ENCODE assay signal across 8 mouse cellular contexts in the genomic region with DNA sequence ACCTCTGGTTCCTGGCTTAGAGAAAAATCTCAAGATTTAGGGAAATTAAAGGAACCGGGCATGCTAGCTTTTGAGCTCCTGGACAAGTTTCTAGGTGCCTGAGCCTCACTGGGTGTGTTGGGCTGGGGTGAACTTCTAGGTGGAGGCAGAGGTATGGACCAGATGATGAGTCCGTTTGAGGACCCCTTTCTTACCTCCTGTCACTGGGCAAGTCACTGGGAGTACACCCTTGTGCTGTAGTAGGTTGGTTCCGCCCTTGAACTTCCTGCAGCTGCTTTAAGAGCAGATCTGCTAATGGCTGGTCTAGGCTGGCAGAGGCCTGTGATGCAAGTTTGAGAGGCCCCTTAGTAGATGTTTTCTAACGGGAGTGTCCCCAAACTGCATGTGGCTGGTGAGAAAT. TPM values are rescaled to one million over a fixed set of nuclear protein-coding genes. Genes with fewer than 3 reads are reported as not detected.
DNase-seq lines count a peak whose midpoint lies in the region; ATAC-seq and TF ChIP-seq lines count a peak whose summit lies in the region.

No protein-coding gene starts in this region.

- H3K4me1 ChIP-seq in forebrain, embryonic 14.5 days (ENCODE audit: control insufficient read depth, insufficient read depth, low read length) = peaks cover 4% of the 10 kb centered on the region
- peaks cover 21% of the 10 kb centered on the region for H3K4me1 ChIP-seq in intestine, embryonic 15.5 days (replicated peaks)
- peaks cover 53% of the 10 kb centered on the region for H3K4me1 ChIP-seq in liver, embryonic 16.5 days (ENCODE audit: control insufficient read depth, low read depth, low read length)
- peaks cover 23% of the 10 kb centered on the region for H3K4me1 ChIP-seq in neural tube, embryonic 13.5 days (replicated peaks)

- H3K9me3 ChIP-seq in forebrain, embryonic 14.5 days (replicated peaks; ENCODE audit: control insufficient read depth, low read length) = no peaks in the 10 kb centered on the region
- H3K9me3 ChIP-seq in intestine, embryonic 15.5 days = no peaks in the 10 kb centered on the region
- no peaks in the 10 kb centered on the region for H3K9me3 ChIP-seq in liver, embryonic 16.5 days (replicated peaks; ENCODE audit: control insufficient read depth, low read length)
- H3K9me3 ChIP-seq in neural tube, embryonic 13.5 days = no peaks in the 10 kb centered on the region

- H3K9ac ChIP-seq in forebrain, embryonic 14.5 days (ENCODE audit: low read length) = peak overlapping the region; percentile 71
- H3K9ac ChIP-seq in intestine, embryonic 15.5 days = peak overlapping the region; percentile 65
- peak overlapping the region; percentile 82 for H3K9ac ChIP-seq in liver, embryonic 16.5 days (ENCODE audit: low read depth, low read length)
- peak overlapping the region; percentile 85 for H3K9ac ChIP-seq in neural tube, embryonic 13.5 days

- no peak for TF ChIP-seq CTCF in left cerebral cortex, adult 2 months (IDR thresholded peaks at IDR 0.05)

- peak overlapping the region; percentile 89 for H3K4me2 ChIP-seq in forebrain, embryonic 14.5 days (ENCODE audit: low read length)
- peak overlapping the region; percentile 99 for H3K4me2 ChIP-seq in intestine, embryonic 15.5 days (replicated peaks)
- H3K4me2 ChIP-seq in liver, embryonic 16.5 days (ENCODE audit: low read depth, low read length) = peak overlapping the region; percentile 98
- peak overlapping the region; percentile 91 for H3K4me2 ChIP-seq in neural tube, embryonic 13.5 days

- peak overlapping the region; percentile 64 for H3K4me3 ChIP-seq in left cerebral cortex, adult 2 months
- H3K4me3 ChIP-seq in forebrain, embryonic 14.5 days (ENCODE audit: low read depth, low read length) = peak overlapping the region; percentile 52
- H3K4me3 ChIP-seq in intestine, embryonic 15.5 days (replicated peaks) = peak overlapping the region; percentile 56
- peak overlapping the region; percentile 71 for H3K4me3 ChIP-seq in liver, embryonic 16.5 days (ENCODE audit: low read depth, low read length)
- peak overlapping the region; percentile 58 for H3K4me3 ChIP-seq in neural tube, embryonic 13.5 days

- no peak for DNase-seq in left cerebral cortex, adult 2 months (ENCODE audit: extremely low spot score in 1 of 2, low spot score in 2 of 2)
- DNase-seq in left cerebral cortex, adult 11 months (ENCODE audit: low spot score) = no peak
- no peak for DNase-seq in forebrain, embryonic 14.5 days (ENCODE audit: low spot score)
- no peak for DNase-seq in ovary, postnatal 14 days (ENCODE audit: low spot score)
- DNase-seq in layer of hippocampus, adult 8-10 months (ENCODE audit: low spot score in 2 of 2) = no peak

- peaks cover 16% of the 10 kb centered on the region for H3K27me3 ChIP-seq in forebrain, embryonic 14.5 days (replicated peaks; ENCODE audit: control insufficient read depth, insufficient read depth, low read length)
- peaks cover 14% of the 10 kb centered on the region; the same call in 1 of the 2 replicates for H3K27me3 ChIP-seq in intestine, embryonic 15.5 days (replicated peaks)
- no peaks in the 10 kb centered on the region; the same call in 1 of the 2 replicates for H3K27me3 ChIP-seq in liver, embryonic 16.5 days (ENCODE audit: control insufficient read depth, insufficient read depth, low read depth, low read length)
- peaks cover 24% of the 10 kb centered on the region for H3K27me3 ChIP-seq in neural tube, embryonic 13.5 days

- H3K36me3 ChIP-seq in forebrain, embryonic 14.5 days (ENCODE audit: control insufficient read depth, insufficient read depth, low read length) = no peaks in the 10 kb centered on the region
- H3K36me3 ChIP-seq in intestine, embryonic 15.5 days = no peaks in the 10 kb centered on the region
- H3K36me3 ChIP-seq in liver, embryonic 16.5 days (ENCODE audit: control insufficient read depth, insufficient read depth) = no peaks in the 10 kb centered on the region
- H3K36me3 ChIP-seq in neural tube, embryonic 13.5 days = no peaks in the 10 kb centered on the region

- ATAC-seq in forebrain, embryonic 14.5 days = no peak
- ATAC-seq in intestine, embryonic 15.5 days = 0 out of 2 replicates have a peak, but pooled peaks have one; percentile 24
- ATAC-seq in liver, embryonic 16.5 days (ENCODE audit: low read depth) = peak; percentile 20; the same call in 1 of the 2 replicates
- no peak for ATAC-seq in neural tube, embryonic 13.5 days (ENCODE audit: low read depth)

- H3K27ac ChIP-seq in left cerebral cortex, adult 2 months = peak overlapping the region; percentile 96
- no peak overlapping the region for H3K27ac ChIP-seq in forebrain, embryonic 14.5 days (ENCODE audit: low read depth, low read length)
- H3K27ac ChIP-seq in intestine, embryonic 15.5 days = 0 out of 2 replicates have a peak overlapping the region, but pooled peaks have one; percentile 5
- H3K27ac ChIP-seq in liver, embryonic 16.5 days (ENCODE audit: low read length) = peak overlapping the region; percentile 67
- no peak overlapping the region for H3K27ac ChIP-seq in neural tube, embryonic 13.5 days (replicated peaks)

- WGBS in forebrain, embryonic 14.5 days = 48% methylated on average over 4 of the region's 4 CpGs
- whole genome bisulfite sequencing in intestine, embryonic 15.5 days = 49% methylated on average over 4 of the region's 4 CpGs
- WGBS in liver, embryonic 16.5 days (ENCODE audit: insufficient replicate concordance) = 10% methylated on average over 4 of the region's 4 CpGs
- 33% methylated on average over 4 of the region's 4 CpGs for WGBS in neural tube, embryonic 13.5 days

- intact Hi-C loops in left cerebral cortex, adult 2 months (cut with DNase I) = loop anchor here (5.0 kb wide), 1 partner anchor 37 kb away; no protein-coding TSS in a partner anchor

RNA-seq across cellular contexts. Expression of a gene that starts 1.1 kb away (rescaled TPM):
- 10 to 100 TPM; 24.4 to 25.3 TPM for total RNA-seq in left cerebral cortex, adult 2 months (2021)
- polyA plus RNA-seq in forebrain, embryonic 14.5 days (2014; fragmentation: Nextera tagmentation; extraction: Ambion mirVana) = 3.6 and 4.9 TPM in 2 replicates
- 4.1 and 4.8 TPM in 2 replicates for polyA plus RNA-seq in intestine, embryonic 15.5 days (2015; fragmentation: Nextera tagmentation; extraction: Ambion mirVana)
- 32.6 and 34.4 TPM in 2 replicates for polyA plus RNA-seq in liver, embryonic 16.5 days (2015; fragmentation: Nextera tagmentation; extraction: Ambion mirVana)
- polyA plus RNA-seq in neural tube, embryonic 13.5 days (2015; fragmentation: Nextera tagmentation; extraction: Ambion mirVana) = 5.2 and 5.4 TPM in 2 replicates
- total RNA-seq in layer of hippocampus, adult 8-10 months (2022) = 10 to 100 TPM; 25.4 to 37.7 (median 30.3) TPM

Comparison
In these comparisons a context has a peak if more than half of its experiments do, and no peak if none do; other contexts are left out.
1. H3K27ac ChIP-seq: peak in left cerebral cortex, adult 2 months (single experiment), intestine, embryonic 15.5 days (single experiment) and liver, embryonic 16.5 days (single experiment); none in forebrain, embryonic 14.5 days (single experiment) and neural tube, embryonic 13.5 days (single experiment).
2. ATAC-seq: peak in intestine, embryonic 15.5 days (single experiment) and liver, embryonic 16.5 days (single experiment); none in forebrain, embryonic 14.5 days (single experiment) and neural tube, embryonic 13.5 days (single experiment).
3. Peak in every context shown above with its lines, with median percentiles within 50 percentile points of each other: H3K4me3 ChIP-seq, H3K4me2 ChIP-seq and H3K9ac ChIP-seq.